ENCODE assay signal across 8 mouse cellular contexts in genomic region chr5:142478829-142479435, GRCm38 (mm10). TPM values are rescaled to one million over a fixed set of nuclear protein-coding genes. Genes with fewer than 3 reads are reported as not detected.
A peak's percentile ranks its signal among the peaks of the same experiment; 100 is the strongest.
DNase-seq lines count a peak whose midpoint lies in the region; ATAC-seq lines count a peak whose summit lies in the region.

No protein-coding gene starts in this region.

- no peak overlapping the region for H3K4me3 ChIP-seq in hindbrain, embryonic 11.5 days (ENCODE audit: low read depth, low read length)

- H3K27ac ChIP-seq in hindbrain, embryonic 11.5 days (ENCODE audit: low read depth, low read length), result no peak overlapping the region

- peak; percentile 59 for ATAC-seq in hindbrain, embryonic 11.5 days (ENCODE audit: low FRiP score)

- H3K36me3 ChIP-seq in hindbrain, embryonic 11.5 days (ENCODE audit: control insufficient read depth, insufficient read depth, low read length), result no peaks in the 10 kb centered on the region

- no peaks in the 10 kb centered on the region for H3K27me3 ChIP-seq in hindbrain, embryonic 11.5 days (ENCODE audit: control insufficient read depth, insufficient read depth, low read length)

- H3K4me2 ChIP-seq in hindbrain, embryonic 11.5 days (replicated peaks; ENCODE audit: low read depth, low read length), result no peak overlapping the region

- no peaks in the 10 kb centered on the region for H3K4me1 ChIP-seq in hindbrain, embryonic 11.5 days (replicated peaks; ENCODE audit: control insufficient read depth, insufficient read depth, low read length)

- WGBS in hindbrain, embryonic 11.5 days, result 34% methylated on average over 17 of the region's 17 CpGs

- peak; percentile 89 for DNase-seq in R1 (ENCODE audit: low read depth, low spot score)
- peak; percentile 93 to 95 for DNase-seq in cerebellum, postnatal 10 days
- DNase-seq in frontal cortex, postnatal 10 days (ENCODE audit: low spot score in 2 of 2), result peak; percentile 68 to 81
- peak; percentile 93 for DNase-seq in hindbrain, embryonic 11.5 days (ENCODE audit: low spot score)
- peak; percentile 90 to 91 for DNase-seq in layer of hippocampus, postnatal 10 days (ENCODE audit: low spot score in 2 of 2)
- peak; percentile 87 for DNase-seq in lung, postnatal 14 days
- DNase-seq in retina, embryonic 14.5 days (ENCODE audit: low spot score), result peak; percentile 93
- DNase-seq in thymus, postnatal 4 days, result peak; percentile 90

- no peaks in the 10 kb centered on the region for H3K9me3 ChIP-seq in hindbrain, embryonic 11.5 days (ENCODE audit: control insufficient read depth, low read length)

- no peak overlapping the region for H3K9ac ChIP-seq in hindbrain, embryonic 11.5 days (ENCODE audit: low read depth, low read length)

RNA-seq across cellular contexts. Expression of gene Ap5z1, which starts 15.2 kb away (rescaled TPM):
- 9.2 and 9.6 TPM in 2 replicates for polyA plus RNA-seq in hindbrain, embryonic 11.5 days (2014; fragmentation: Nextera tagmentation; extraction: Ambion mirVana)
- total RNA-seq in layer of hippocampus, postnatal 10 days (2021), result 10 to 100 TPM; 19.7 to 20.8 TPM

RNA-seq across cellular contexts. Expression of gene Papolb, which starts 50.9 kb away (rescaled TPM):
- polyA plus RNA-seq in hindbrain, embryonic 11.5 days (2014; fragmentation: Nextera tagmentation; extraction: Ambion mirVana), result 0.12 and 0.32 TPM in 2 replicates
- under 1 TPM; 0.67 to 0.85 TPM for total RNA-seq in layer of hippocampus, postnatal 10 days (2021)
